Mouse (Mus musculus): ENCODE results near the gene Lars2.

Gene Lars2

GRCm38 (mm10) chr9:123509638-123510604 is 143.2 kb downstream of the Lars2 start:
- no peak for DNase-seq

GRCm38 (mm10) chr9:123510926-123511325 is 144.2 kb downstream of the Lars2 start:
- DNase-seq, result no peak

All from cerebellum, postnatal 10 days (tissue).